Mouse (Mus musculus) testis, adult 2 months (tissue): Measurements from ENCODE around the gene Asxl1.

Source experiments
- CTCF ChIP-seq: fragments of 200-500 bp; IDR thresholded peaks from 2 replicates; pipeline ENCODE4 v1.5.1; 2012; ENCODE audit warnings: low read depth, mild to moderate bottlenecking, inconsistent platforms, low read length, moderate library complexity; ENCODE audit not compliant: control insufficient read depth, insufficient read depth, insufficient replicate concordance
- POLR2A ChIP-seq: fragments of 200-500 bp; IDR thresholded peaks from 2 replicates; pipeline ENCODE4 v1.6.1; 2012; ENCODE audit warnings: low read depth, mild to moderate bottlenecking, inconsistent platforms, low read length, moderate library complexity; ENCODE audit not compliant: control insufficient read depth

GRCm38 (mm10) chr2:153354648-153355047 lies 9.0 kb downstream of the Asxl1 start:
- no peak for TF ChIP-seq CTCF
- no peak for TF ChIP-seq POLR2A
